Mouse (Mus musculus) kidney, postnatal 14 days (tissue): ENCODE results near the gene Mfsd11.

Source experiments
- DNase-seq: peaks from one replicate; pipeline ENCODE4 v3.0.0; 2022; ENCODE audit warnings: mixed read lengths

Mfsd11 gene

DNA sequence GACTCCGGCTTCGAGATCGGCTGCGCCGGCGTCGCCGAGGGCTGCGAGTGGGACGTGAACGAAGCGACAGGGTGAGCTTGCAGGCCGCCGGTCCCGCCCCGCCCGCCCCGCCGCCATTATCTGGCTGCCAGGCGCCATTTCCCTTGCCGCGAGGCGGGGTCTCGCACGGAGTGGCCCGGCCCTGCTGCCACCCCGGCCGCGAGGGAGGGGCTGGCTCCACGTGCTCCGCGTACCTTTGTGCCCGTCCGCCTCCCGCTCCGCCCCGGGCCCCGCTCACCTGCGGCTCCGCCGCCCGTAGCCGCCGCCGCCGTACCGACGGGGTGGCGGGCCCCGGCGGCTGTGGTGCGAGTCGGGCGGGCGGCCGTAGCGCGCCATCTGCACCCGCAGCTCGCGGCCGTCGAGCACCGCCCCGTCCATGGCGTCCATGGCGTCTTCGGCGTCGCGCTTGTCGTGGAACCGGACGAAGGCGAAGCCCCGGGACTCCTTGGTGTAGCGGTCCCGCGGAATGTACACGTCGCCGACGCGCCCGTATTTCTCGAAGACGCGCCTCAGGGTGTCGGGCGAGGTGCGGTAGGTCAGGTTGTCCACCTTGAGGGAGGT is at the start of gene Mfsd11:
Mfsd11 (plus strand) TSS at position 150 of the 600 bp plus-strand sequence.
- peak; percentile 92 for DNase-seq

DNA sequence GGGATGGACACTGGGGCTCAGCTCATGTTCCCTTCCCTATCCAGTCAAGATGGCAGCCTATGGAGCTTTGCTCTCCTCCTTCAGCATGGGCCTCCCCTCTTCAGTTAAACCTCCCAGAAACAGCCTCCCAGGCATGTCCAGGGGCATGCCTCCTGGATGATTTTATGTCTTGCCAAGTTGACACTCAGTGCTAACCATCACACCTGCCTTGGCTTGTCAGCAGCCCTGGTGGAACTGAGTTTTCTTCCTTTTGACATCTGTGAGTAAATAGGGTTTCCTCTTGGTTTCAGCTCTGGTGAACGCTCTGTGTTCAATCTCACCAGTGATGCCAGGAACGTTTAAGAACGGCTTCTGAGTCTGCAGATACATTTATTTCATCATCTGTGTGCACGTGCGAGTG is 49.5 kb upstream of the Mfsd11 start:
- no peak for DNase-seq

DNA sequence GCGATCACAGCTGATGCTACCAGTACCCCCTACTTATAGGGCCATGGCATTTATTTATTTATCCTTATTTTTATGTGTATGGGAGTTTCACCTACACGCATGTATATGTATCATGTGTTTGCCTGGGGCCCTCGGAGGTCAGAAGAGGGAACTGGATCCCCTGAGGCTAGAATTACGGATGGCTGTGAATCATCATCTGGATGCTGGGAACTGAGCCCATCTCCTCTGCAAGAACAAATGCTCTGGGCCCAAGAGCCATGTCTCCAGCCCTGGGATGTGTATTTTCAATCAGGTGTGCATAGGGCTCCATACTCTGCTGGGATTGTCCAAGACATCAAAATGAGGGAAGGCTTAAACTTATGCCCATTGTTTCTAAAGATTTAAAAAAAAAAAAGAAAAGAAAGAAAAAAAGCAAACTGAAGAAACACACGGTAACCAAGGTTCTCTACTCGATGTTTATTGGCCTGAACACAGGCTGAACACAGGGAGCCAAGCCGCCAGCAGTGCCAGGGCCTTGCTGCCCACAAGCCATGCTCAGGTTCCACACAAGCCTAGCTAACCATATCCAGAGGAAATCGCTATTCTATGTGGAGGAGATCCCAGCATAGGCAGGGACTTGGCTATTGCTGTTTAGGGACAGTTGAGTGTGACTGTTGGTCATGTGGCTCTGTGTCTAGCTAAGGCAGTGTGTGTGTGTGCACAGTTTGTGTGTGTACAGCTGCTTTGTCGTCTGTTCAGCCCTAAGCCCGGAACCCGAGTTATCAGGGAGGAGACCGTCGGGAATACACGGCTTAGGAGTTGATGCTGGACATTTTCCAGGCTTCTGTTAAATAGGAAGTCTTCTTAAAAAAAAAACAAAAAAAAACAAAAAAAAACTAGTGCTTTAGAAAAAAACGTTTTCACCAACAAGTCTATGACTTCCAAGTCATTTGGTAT is 45.8 kb upstream of the Mfsd11 start:
- no peak for DNase-seq

DNA sequence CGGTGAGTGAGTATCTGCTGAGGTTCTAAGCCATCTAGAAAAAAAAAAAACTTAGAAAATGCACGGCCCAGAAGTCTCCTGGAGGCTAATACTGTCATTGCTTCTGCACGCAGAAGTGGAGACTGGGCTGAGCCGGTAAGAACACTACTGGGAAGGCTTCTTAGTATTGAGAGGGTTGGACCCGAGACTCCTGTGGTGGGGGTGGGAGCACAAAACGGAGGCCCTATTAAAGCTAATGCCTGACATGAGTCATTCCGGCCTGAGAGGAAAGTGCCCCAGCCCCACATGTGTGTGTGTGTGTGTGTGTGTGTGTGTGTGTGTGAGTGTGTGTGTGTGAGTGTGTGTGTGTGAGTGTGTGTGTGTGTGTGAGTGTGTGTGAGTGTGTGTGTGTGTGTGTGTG is 45.1 kb upstream of the Mfsd11 start:
- DNase-seq, result no peak

DNA sequence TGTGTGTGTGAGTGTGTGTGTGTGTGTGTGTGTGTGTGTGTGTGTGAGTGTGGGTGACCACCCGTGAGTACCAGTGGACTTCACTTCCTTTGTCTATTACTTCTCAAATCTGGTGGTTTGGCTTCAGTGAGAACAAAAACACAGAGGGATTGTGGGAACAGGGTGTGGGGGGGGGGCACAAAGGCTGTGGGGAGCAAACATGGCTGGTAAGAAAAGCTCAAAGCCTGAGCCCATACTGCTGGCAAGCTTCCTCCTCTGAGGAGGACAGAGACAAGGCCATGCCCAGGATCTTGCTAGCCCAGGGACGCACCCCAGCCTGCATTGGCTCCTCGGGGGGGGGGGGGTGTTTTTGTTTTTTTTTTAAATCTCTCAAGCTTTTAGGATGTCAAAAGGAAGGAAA is 44.7 kb upstream of the Mfsd11 start:
- DNase-seq, result no peak

DNA sequence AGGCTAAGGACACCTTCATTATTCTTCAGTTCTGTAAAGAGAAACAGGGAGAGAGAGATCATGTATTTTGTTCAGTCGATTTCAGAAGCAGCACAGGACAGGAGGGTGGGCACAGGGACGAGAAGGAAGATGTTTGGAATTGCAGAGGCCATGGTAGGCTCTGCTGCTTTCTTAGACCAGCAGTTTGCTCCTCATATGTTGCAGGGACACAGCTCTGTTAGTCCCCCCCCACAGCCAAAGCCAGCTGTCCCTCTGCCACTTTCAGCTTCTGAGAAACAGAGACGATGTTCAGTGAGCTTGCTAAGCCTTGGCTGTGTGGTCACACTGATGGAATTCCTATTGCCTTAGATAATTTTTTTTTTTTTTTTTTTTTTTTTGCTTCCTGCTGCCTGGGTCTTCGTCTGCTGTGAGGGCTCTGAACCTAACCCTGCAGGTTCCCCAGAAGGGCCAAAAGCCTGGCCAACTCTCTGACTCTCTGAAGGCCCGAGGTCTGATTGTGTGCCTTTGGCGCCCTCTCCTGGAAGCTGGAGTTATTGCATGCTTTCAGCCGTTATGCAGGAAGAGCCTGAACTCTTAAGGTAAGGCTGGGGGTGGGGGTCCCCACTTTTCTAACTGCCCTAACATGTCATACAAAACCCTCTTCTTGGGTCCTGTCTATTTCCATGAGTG is 44.2 kb upstream of the Mfsd11 start:
- peak; percentile 90 for DNase-seq

DNA sequence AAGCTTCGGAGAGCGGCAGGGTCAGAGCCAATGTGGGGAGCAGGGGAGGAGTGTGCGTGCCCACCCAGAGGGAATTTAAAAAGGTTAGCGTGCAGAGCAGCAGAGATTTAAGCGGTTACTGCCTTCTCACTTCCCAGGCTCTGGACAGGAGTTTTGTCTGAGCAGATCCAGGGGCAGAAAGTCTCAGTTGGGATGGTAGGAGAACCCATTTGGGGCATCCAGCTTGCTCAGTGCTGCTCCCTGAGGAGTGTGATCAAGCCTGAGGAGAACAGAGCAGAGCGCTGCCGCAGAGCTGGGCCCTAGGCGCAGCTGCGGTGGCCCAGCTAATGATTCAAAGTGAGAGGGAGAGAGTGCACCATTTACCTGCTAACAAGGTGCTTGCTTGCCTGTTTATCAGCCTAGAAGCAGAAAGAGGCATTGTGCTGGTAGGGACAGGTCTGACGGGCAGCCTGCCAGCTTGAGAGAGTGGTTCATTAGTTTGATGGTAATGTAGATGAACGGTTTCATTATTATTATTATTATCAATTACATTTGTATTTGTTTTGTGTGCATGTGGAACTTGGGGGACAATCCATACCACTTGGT is 43.3 kb upstream of the Mfsd11 start:
- no peak for DNase-seq

DNA sequence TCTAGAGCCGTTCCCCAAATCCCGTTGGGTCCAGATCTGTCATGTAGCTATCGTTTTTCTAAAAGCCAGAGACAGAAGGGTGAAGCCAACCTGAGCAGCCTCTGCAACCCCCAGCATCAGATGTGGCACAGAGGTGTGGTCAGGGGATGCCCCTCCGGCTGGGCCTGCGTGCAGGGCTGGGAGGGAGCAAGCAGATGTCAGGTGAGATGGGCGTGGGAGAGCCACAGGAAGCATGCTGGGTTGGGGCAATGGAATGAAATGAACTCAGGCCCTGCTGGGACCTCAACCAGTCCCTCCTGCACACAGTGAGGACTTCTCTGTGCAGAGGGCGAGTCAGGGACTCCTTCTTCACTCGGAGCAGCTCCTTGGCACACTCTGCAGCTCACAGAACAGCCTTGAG is 42.7 kb upstream of the Mfsd11 start:
- no peak for DNase-seq

DNA sequence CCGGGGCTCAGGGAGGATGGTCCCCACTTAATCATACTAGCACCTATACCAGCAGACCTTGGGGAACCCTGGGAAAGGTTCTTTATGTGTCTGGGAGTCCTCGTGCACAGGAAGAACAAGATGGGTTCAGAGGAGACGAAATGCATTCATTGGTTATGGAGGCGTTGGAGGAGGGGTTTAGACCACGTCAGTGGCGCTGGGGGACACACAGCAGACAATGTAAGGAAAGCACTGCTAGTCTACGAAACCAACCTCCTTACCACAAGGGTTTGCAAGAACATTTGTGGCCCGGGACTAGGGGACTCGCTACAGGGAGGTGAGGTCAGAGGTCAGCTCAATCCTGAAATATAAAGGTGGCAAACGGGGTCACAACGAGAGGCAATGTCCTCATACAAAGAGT is 41.7 kb upstream of the Mfsd11 start:
- DNase-seq, result no peak

DNA sequence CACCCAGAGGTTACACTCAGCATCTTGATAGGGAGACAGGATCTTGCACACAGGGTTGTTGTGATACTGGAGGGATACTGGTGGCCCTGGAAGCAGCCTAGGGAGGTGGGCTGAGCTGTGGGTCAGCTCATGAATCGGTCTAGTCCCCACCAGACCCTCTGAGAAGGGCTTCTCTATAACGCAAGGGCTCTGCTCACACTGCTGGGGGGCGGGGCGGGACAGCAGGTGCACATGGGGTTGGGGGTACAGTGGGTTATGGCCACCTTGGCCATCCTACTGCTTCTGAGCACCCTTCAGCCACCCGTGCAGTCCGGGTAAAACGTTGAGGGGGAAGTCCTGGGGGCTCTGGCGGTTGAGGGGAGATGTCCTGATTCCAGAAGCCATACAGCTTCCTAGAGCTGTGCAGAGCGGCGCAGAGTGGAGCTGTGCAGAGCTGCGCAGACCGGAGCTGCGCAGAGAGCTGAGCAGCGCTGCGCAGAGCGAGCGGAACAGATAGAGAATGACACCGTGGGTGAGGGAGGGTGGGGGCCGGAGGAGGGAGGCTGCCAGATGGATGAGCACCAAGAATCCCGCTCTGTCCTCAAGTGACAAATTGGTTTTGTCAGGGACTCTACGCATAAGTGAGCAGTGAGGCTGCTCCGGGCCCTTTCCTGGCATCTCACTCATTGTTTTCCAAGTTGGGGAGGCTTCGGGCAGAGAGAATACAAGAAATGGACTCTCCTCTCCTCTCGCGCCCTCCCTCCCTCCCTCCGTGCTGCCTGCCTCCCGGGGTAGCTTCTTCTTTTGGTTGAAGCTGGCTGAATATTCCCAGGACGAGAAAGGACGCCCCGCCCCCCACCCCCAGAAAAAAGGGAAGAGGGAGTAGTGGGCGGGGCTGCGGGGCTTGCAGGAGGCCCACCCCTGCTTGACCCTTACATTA is 41.0 kb upstream of the Mfsd11 start:
- DNase-seq, result peak; percentile 71

DNA sequence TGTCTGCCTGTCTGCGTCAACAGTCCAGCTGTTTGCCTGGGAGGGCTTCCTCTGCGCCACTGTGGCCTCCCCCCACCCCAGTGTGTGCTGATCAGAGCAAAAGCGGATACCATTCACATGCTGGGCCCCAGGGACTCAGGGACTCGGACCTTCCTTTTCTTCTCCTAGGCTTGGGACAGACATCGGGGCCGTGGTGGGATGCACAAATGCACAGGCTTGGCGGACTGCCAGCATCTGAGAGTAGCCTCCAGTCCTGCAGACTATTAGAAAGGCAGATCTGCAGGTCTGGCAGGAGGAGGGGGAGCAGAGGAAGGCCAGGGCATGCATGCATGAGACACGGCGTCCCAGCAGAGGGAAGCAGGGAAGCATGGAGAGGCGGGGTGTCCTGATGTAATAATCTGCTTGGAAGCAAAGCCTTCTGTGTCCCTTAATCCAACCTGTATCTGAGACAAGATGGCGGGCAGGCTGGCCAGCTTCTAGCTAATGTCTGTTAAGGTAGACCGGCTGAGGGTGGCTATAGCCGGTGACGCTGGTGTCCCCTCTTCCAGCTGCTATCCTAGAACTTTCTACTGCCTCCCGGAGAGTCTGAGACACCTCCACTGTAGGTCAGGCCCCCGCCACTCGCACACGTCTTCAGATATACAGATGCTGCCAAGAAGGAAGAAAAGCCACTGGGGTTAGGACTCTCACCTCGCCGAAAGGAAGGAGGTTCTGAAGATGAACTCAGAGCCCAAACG is 39.3 kb upstream of the Mfsd11 start:
- DNase-seq, result peak; percentile 66

DNA sequence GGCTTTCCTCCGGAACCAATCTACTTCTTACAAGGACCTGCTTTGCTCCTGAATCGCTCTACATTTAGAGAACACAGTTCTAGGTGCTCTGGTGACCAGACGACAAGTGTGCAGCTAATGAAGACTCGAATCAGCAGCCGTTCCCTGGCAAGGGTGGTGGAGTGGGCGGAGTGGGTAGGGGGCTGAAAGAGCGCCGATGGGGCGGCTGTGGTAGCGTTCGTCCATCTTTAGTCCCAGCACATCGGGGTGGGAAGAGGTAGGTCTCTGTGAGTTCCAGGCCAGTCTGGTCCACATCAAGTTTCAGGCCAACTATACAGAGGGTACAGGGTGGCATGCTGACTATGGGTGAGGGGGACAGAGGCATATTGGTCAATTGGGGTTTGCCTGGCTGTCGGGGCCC is 38.6 kb upstream of the Mfsd11 start:
- DNase-seq, result no peak

DNA sequence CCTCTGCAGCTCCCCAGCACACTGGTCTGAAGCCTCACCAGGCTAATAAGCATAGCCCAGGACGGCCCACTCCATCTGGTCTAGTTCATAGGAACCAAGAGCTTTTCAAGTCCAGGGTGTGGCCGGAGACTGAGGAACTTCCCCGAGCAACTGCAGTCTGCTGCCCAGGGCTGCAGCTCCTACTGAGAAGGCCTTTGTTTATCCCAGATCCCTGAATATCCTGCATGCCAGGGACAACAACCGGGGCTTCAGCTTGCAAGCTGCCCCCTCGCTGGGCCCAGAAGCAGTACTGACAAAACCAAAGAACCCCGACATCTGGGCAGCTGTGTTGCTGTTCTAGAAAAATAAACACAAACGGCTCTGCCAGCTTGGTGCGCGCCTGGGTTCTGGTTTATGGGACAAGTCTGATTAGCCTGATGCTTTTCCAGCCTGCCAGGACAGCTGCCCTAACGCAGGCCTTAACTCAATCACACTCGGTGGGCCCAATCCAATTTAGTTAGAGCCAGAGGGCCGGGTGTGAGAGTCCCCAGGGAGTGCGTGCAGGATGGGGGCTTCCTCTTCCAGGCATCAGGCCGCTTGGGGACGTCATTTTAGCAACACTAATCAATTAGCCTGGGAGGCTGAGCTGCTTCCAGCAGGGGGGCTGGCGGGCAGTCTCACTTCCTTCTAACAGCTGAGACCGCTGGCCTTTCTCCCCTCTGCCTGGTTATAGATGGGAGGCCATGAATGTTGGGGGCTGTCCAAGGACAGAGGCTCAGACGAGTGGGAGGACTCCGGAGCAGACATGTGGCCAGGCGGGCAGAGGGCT is 38.0 kb upstream of the Mfsd11 start:
- DNase-seq, result peak; percentile 85

DNA sequence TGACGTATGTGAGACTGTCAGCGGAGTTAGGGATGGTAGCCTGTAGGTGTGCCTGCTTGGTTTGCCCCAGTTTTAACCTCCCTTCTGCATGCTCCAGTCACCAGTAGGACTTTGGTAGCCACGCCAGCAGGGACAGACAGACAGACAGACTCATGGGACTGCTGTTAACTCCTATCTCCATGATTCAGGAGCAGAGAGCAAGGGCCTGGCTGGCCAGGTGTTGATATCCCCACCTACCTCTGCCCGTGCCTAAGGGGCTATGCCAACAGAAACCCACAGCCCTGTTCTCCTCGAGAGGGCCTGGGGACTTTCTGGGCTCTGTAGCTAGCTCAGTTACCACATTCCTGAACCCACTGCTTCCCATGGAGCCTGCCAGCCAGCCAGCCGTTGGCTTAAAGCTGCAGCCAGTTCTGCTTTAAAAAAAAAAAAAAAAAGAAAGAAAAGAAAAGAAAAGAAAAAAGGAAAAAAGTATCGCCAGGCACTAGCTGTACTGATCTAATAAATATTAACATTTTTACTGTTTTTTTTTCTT is 37.3 kb upstream of the Mfsd11 start:
- DNase-seq, result no peak

DNA sequence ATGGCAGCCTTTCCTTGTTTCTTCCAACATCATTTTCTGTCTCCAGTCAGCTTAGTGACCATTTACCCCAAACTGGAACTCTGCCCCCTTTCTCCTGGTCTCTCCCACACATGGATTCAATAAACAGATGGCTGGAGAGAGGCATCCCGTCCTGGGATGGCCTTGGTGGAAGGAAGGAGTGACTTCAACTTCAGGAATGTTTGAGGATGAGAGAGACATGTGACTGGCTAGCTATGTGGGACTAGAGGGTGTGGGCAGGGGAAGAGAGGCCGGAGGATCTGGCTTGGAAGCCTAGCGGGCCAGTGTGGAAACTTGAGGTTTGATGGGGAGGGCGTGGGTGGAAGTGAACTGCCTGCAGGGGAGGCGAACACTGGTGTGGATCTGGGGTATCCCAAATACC is 35.5 kb upstream of the Mfsd11 start:
- DNase-seq, result peak; percentile 34

DNA sequence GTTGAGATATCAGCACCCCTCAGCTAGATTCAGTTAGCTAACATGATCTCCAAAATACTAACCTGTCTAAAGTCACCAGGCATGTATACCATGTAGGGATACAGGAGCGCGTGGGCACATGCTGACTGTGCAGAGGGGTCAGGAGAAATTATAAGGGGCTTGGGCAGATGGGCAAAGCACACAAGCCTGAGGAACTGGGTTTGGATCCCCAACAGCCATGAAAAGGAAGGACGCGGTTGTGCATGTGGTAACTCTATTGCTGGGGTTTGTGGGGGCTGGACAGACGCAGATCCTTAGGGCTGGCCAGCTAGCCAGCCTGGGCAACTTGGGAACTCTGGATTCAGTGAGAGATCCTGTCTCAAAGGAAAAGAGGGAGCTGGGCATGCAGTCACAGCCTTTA is 34.7 kb upstream of the Mfsd11 start:
- DNase-seq, result no peak

DNA sequence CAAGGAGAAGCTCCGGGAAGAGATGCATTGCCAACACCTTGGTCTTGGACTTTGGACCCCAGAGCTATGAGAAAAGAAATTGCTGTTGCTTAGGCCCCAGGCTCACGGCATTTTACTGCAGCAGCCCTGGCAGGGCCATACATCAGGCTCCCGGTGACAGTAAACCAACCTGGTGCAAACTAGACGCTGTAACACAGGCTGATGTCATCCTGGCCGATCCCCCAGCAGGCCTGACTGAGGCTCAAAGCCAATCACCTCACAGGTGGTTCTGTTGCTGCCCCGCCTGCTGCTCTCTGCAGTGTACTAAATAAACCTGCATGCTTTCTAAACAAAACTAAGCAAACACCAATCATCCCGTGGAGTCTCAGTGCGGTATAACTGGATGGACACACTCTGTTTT is 33.5 kb upstream of the Mfsd11 start:
- peak; percentile 32 for DNase-seq

DNA sequence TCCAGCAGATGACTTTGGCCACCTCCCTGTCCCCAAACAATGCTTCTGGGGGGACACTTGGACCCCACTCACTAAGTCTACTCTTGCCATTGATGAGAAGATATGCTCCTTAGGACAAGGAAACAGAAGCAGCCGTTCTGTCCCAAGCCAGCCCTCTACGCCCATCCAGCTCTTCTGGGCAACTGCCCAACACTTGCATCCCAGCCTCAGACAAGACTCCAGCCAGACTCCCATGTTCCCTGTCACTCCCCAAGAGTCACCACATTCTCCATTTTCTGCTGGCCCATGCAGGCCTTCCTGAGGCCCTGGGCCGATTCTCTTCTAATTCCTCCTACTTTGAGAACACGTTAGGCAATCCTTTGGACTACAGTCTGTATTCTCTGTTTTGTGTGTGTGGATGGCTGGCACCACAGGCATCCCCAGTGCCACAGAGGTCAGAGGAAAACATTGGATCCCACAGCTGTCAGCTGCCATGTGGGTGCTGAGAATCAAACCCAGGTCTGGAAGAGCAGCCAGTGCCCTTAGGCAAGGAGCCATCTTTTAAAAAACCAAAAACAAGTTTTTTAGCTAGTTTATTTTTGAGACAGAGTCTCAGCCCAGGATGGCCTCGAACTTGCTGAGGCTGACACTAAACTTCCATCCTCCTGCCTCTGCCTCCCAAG is 32.2 kb upstream of the Mfsd11 start:
- DNase-seq, result no peak

DNA sequence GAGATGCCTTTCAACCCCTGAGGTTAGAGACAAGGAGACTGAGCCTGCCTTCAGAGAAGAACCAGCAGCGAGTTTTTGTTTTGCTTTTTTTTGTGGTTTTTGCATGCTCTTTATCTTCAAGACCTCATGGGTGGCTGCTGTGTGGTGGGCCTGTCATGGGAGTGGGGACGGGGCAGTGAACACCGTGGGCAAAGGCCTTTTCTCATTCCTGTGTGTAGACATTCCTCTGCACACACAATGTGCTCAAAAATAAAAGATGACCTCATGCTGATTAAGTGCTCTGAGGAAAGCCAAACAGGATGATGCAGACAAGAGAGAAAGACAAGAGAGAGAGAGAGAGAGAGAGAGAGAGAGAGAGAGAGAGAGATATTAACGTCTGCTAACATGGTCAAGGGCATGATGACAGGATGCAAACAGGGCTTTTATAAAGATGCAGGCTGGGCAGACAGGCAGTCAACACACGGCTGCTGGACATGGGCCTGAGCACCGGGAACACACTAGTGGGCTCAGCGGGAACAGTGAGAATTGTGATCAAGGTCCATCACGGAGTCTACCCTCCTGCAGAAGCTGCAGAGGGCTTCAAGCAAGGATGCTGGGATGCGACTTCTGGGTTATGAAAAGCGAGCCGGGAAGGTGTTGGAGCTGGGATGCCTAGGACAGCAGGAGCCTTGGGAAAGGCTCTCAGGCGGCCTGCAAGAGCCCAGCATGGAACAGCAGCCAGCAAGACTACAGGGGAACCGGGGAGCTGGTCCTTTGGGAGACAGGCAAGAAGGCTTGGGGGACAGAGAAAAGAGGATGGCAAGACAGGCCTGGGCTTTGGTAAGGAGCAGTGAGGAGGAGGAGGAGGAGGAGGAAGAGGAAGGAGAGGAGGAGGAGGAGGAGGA is 30.9 kb upstream of the Mfsd11 start:
- DNase-seq, result no peak
